Mouse (Mus musculus) testis, adult 2 months (tissue): ENCODE measurements around the gene Gtf2ird1.

Experiments
- CTCF ChIP-seq: fragments of 200-500 bp; IDR thresholded peaks from 2 replicates; pipeline ENCODE4 v1.5.1; 2012; ENCODE audit warnings: low read depth, mild to moderate bottlenecking, inconsistent platforms, low read length, moderate library complexity; ENCODE audit not compliant: control insufficient read depth, insufficient read depth, insufficient replicate concordance
- POLR2A ChIP-seq: fragments of 200-500 bp; IDR thresholded peaks from 2 replicates; pipeline ENCODE4 v1.6.1; 2012; ENCODE audit warnings: low read depth, mild to moderate bottlenecking, inconsistent platforms, low read length, moderate library complexity; ENCODE audit not compliant: control insufficient read depth

- TF ChIP-seq CTCF = no peak
- no peak for TF ChIP-seq POLR2A
Observed at GRCm38 (mm10) chr5:134410307-134410836, 46.1 kb downstream of the Gtf2ird1 start.
